Mouse (Mus musculus) liver, embryonic 14 days (tissue): ENCODE results near the gene Nin. TPM values are rescaled to one million over a fixed set of nuclear protein-coding genes. Genes with fewer than 3 reads are reported as not detected.

ENCODE experiments used
- polyA plus RNA-seq: library from polyadenylated mRNA; depleted of rRNA; stranded (reverse); fragments of >200 nt; gene quantifications from 2 replicates; pipeline ENCODE4 v1.2.3, GENCODE M21; 2012; rRNA removed

The Nin gene
- polyA plus RNA-seq = 3.7 and 3.9 TPM in 2 replicates

GRCm38 (mm10) chr12:70113351-70113750, at the start of gene Nin:
Nin (minus strand) TSS chr12:70113717.

GRCm38 (mm10) chr12:70153842-70154241, 40.3 kb upstream of the Nin start, which contains the start of gene Abhd12b:
Abhd12b (plus strand) TSS chr12:70154142.

DNA sequence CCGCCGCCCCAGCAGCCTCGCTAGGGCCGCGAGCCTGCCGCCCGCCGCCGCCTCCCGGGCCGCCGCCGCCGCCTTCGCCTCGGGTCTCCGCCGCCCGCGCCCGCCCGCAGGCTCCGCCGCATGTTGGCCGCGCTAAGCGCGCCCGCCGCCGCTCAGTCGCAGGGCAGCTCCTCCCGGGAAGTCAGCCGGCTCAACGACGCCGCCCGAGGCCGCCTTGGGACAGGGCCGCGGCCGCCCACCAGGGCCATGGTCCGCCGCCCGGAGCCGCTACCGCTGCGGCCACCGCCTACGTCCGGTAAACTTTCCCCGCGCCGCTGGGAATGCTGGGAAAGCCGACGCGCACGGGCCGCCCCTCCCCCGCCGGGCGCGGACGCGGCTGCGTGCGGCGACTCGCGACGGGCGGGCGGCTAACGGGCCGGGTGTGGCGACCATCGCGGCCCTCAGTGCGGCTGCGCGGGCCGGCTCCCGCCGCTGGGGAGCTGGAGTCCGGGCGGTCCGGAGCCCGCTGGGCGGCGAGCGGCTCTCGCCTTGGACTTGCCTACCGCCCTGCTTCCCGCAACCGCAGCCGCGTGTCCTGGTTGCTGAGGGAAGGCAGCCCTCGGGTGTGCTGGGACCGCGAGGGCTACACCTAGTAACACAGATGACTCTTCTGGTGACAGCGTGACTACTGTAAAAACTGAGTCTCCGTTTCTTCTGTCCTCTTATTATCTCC, 126.6 kb downstream of the Nin start, which contains the start of gene Sav1:
Gene Sav1 (minus strand): TSS at position 217 of the 712 bp plus-strand sequence.

Other genes starting within 250 kb of the Nin start
- gene Atl1, start 221.1 kb downstream of the Nin start, polyA plus RNA-seq = 0.76 and 1.2 TPM in 2 replicates
- 12.2 and 15.5 TPM in 2 replicates for gene Map4k5, start 220.5 kb downstream of the Nin start, polyA plus RNA-seq
- 18.4 and 22.5 TPM in 2 replicates for gene Sav1, start 126.7 kb downstream of the Nin start, polyA plus RNA-seq
- not detected in 2 replicates for gene Abhd12b, start 40.4 kb upstream of the Nin start, polyA plus RNA-seq
- gene Pygl, start 117.8 kb upstream of the Nin start, polyA plus RNA-seq = 27.4 and 33.7 TPM in 2 replicates
- gene Trim9, start 233.9 kb upstream of the Nin start, polyA plus RNA-seq = 0.01 and 0.05 TPM in 2 replicates